Mouse (Mus musculus): ENCODE measurements at regions not wholly inside any gene's neighbourhood (a gene's known extent, or its start where the extent isn't known, plus 50 kb on each side); places are given as distances from the start of the nearest gene placed in this dataset.

DNA sequence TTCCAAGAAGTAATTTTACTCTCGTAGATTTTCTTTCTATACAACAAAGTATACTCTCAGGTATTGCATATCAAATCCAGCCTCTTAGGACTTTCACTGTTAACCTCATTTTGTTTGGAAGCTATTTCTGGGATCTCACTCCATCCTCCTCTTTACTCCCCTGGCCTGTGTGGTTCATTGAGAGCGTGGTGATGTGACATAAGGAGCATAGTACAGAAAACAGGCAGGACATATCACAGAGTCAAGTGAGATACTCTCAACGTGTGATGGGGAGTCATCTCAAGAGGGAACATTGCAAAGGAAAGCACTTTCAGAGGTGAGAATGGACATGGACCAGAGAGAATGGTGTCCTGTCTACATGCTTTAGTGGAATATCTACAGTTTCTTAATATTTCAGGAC is 297.8 kb upstream of the Pitrm1 start:
- no peak overlapping the region for H3K27ac ChIP-seq

DNA sequence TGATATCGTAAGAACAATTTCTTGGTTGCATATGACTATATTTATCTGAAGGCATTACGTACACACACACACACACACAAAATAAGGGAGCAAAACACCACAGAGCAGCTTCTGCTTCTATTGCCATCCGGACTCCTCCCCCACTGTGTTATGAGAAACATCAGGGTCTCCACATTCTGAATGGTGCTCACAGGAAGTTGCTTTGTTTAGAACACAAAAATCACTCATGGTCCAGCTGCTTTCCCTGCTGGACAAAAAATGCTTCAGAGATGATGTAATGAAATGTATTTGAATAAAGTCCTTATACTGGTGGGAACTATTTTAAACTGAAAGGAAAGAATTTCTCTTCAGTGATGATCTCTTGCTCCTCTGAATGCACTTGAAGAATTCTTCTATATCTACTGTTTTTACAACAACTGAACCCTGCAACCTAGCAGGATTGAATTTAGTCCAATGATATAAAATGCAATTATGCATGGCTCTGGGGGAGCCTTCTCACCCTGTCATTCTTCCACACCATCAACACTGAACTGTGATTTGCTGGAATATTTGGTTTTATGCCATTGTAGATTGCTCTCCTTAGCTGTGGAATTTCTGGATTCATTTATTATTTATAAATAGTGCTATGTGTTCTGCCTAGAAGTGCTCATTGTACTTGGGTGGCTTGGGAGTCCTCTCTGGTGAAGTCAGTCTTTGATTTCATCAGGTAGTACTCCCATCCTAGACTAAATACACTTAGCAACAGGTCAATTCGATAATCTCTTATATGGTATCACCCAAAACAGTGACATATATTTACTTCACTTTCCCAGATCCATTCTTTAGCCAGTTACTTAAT is 296.7 kb upstream of the Pitrm1 start:
- H3K36me3 ChIP-seq: no peaks in the 10 kb centered on the region
- no peak overlapping the region for H3K9ac ChIP-seq
- H3K27me3 ChIP-seq: no peaks in the 10 kb centered on the region
- H3K4me2 ChIP-seq (replicated peaks): no peak overlapping the region
- H3K4me3 ChIP-seq: no peak overlapping the region
- H3K27ac ChIP-seq: no peak overlapping the region
- H3K4me1 ChIP-seq: 0 out of 2 replicates have a peak, but pooled peaks cover 5% of the 10 kb centered on the region
- WGBS: 59% methylated on average over 4 of the region's 4 CpGs
- H3K9me3 ChIP-seq (replicated peaks): no peaks in the 10 kb centered on the region
- peak; percentile 79 for ATAC-seq (ENCODE audit: low FRiP score)

More for the DNA sequence above, 297.8 kb upstream of the Pitrm1 start:
- no peaks in the 10 kb centered on the region for H3K9me3 ChIP-seq (replicated peaks)
- no peak for ATAC-seq (ENCODE audit: low FRiP score)
- no peaks in the 10 kb centered on the region for H3K27me3 ChIP-seq
- 0 out of 2 replicates have a peak, but pooled peaks cover 5% of the 10 kb centered on the region for H3K4me1 ChIP-seq
- no peaks in the 10 kb centered on the region for H3K36me3 ChIP-seq
- no peak overlapping the region for H3K4me2 ChIP-seq (replicated peaks)
- 85% methylated on average over 3 of the region's 3 CpGs for WGBS
- no peak overlapping the region for H3K4me3 ChIP-seq
- no peak overlapping the region for H3K9ac ChIP-seq

DNA sequence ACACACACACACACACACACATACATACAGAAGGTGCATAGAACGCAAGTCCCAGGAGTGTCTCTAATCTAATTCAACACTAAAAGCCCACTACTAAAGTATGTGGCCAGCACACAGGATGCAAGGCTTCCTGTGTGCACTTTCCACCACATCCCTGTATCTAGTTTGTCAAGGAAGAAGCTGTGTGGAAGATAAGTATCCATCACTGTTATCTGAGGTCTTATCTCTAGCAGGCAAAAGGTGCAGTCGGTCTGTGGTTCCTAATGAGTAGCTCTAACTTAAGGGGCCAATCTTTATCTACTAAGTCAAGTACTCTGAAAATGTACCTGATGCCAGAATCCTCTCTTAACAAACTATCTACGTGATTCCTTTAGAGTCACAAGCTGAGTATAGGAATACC is 295.8 kb upstream of the Pitrm1 start:
- no peaks in the 10 kb centered on the region for H3K9me3 ChIP-seq (replicated peaks)
- H3K27me3 ChIP-seq: no peaks in the 10 kb centered on the region
- 0 out of 2 replicates have a peak, but pooled peaks cover 5% of the 10 kb centered on the region for H3K4me1 ChIP-seq
- no peak overlapping the region for H3K4me2 ChIP-seq (replicated peaks)
- ATAC-seq (ENCODE audit: low FRiP score): no peak
- H3K27ac ChIP-seq: no peak overlapping the region
- H3K36me3 ChIP-seq: no peaks in the 10 kb centered on the region
- no peak overlapping the region for H3K4me3 ChIP-seq
- 91% methylated on average over 3 of the region's 3 CpGs for WGBS
- H3K9ac ChIP-seq: no peak overlapping the region

DNA sequence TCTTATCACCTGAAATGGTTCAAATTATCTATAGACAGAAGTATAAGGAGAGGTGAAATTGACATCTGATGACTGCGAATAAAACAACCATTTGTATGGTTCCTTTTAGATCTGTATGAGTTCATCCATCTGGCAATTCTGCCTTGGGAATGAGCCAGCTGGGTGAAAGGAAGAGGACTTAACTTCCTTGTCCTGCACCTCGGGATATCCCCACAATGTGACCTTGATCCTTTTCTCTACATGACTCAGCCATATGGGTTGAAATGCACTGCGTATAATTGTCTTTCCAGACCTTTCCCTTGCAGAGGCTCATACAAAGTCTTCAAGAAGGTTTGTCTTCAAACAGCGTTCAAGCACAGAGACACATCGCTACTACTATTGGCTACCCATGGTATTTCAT is 292.6 kb upstream of the Pitrm1 start:
- Histone ChIP-seq H3K9me3 (replicated peaks) (no peaks in the 10 kb centered on the region), H3K27ac (no peak overlapping the region), H3K4me1 (0 out of 2 replicates have a peak, but pooled peaks cover 5% of the 10 kb centered on the region), H3K9ac (no peak overlapping the region), H3K4me2 (replicated peaks) (no peak overlapping the region), H3K4me3 (no peak overlapping the region), H3K36me3 (no peaks in the 10 kb centered on the region), H3K27me3 (no peaks in the 10 kb centered on the region)
- ATAC-seq (ENCODE audit: low FRiP score): no peak
- WGBS: 87% methylated on average over 5 of the region's 5 CpGs

DNA sequence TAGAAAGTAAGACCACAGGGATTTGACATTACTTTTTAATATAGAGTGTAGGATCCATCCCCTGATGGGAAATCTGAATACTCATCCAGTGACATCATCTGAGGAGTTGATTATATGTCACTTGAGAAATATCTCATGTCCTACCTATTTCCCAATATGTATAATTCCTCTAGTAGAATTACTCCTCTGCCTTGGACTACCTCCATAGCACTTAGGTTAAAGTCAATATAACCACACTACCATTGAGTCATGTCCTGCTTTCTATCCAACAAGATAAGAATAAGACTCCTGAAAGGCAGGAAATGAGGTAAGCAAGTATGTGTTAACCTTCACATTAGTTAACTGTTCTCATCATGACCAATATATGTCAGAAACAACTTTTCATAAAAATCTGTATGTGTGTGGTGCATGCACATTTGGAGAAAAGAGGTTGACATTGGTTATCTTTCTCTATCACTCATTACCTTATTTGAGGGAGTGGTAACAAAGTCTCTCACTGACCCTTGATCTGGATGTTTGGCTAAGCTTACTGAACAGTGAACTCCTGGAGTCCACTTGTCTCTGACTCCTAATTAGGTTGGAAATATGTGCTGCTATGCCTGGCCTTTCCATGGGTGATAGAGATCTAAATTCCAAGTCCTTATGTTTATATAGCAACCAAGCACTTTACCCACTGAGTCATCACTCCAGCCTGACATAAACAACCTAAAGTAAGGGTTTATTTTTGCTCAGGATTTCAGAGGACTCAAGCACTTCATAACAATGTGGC is 292.0 kb upstream of the Pitrm1 start:
- Histone ChIP-seq H3K27ac (no peak overlapping the region), H3K36me3 (no peaks in the 10 kb centered on the region), H3K4me3 (no peak overlapping the region), H3K9ac (no peak overlapping the region), H3K4me2 (replicated peaks) (no peak overlapping the region), H3K27me3 (no peaks in the 10 kb centered on the region), H3K9me3 (replicated peaks) (no peaks in the 10 kb centered on the region), H3K4me1 (0 out of 2 replicates have a peak, but pooled peaks cover 4% of the 10 kb centered on the region)
- no peak for ATAC-seq (ENCODE audit: low FRiP score)

DNA sequence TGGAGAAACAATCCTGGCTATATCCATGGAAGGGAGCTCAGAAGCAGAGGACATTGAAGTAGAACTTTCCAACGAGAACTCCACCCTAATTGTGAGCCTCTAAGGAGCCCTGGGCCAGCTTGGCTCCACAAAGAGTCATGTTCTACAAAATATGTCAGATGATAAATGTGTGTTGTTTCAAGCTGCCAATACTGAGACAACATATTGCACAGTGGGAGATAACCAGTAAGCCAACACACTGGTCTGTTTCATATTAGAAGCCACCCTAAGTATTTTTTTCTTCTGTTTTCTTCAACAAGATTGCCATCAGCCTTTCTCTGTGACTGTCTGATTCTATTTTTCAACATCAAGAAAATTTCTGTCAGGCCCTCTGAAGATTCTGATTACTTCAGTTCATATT is 289.5 kb upstream of the Pitrm1 start:
- Histone ChIP-seq H3K36me3 (no peaks in the 10 kb centered on the region), H3K27ac (no peak overlapping the region), H3K4me2 (replicated peaks) (no peak overlapping the region), H3K4me3 (no peak overlapping the region), H3K9me3 (replicated peaks) (no peaks in the 10 kb centered on the region), H3K9ac (no peak overlapping the region), H3K27me3 (no peaks in the 10 kb centered on the region), H3K4me1 (no peaks in the 10 kb centered on the region)
- no peak for ATAC-seq (ENCODE audit: low FRiP score)
- 61% methylated on average over 1 of the region's 1 CpGs for WGBS

DNA sequence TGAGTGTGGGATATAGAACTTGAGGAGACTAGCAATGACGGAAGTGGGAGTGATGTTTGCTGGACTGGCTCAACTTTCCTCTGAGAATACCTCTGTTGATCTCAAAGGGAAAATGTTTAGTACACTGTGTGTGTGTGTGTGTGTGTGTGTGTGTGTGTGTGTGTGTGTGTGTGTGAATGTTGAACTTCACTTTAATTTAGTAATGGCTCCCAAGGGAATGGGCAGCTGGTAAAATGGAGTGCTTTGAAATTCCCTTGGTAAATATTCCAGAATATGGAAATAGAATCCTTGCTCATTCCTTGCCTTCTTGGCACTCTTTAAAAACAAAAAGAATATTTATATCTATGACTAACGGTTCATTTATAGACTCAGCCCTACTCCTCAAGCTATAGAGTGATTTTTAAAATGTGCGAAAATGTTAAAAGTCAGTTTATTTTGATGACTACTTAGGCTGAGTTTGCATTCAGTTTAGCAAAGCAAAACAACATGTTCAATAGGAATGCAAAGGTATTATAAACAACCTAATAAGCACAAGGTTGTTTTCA is 287.6 kb upstream of the Pitrm1 start:
- WGBS: 92% methylated on average over 3 of the region's 3 CpGs
- no peaks in the 10 kb centered on the region for H3K36me3 ChIP-seq
- ATAC-seq (ENCODE audit: low FRiP score): no peak

DNA sequence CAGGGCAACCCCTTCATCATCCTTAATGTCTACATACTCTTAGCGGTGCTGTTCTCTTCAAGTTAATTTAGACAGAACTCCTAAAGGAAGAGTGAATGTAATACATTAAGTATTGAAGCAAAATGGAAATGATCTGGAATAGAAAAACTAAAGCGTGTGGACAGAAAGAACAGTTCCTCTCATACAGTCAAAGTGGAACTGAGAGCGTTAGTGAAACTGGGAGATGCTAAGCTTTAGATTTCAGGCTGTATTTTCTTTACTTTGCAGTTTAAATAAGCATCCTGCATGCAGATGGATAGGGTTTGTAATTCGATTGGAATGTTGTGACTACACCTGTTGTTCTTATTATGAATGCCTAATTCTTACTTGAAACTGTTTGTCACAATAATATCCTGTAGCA is 286.5 kb upstream of the Pitrm1 start:
- Histone ChIP-seq H3K36me3 (no peaks in the 10 kb centered on the region), H3K9ac (no peak overlapping the region), H3K9me3 (replicated peaks) (no peaks in the 10 kb centered on the region), H3K4me2 (replicated peaks) (no peak overlapping the region), H3K27ac (no peak overlapping the region), H3K4me3 (no peak overlapping the region), H3K27me3 (no peaks in the 10 kb centered on the region), H3K4me1 (no peaks in the 10 kb centered on the region)
- no peak for ATAC-seq (ENCODE audit: low FRiP score)
- WGBS: 87% methylated on average over 4 of the region's 4 CpGs

More for the DNA sequence above, 287.6 kb upstream of the Pitrm1 start:
- Histone ChIP-seq H3K9ac (no peak overlapping the region), H3K4me3 (no peak overlapping the region), H3K27ac (no peak overlapping the region), H3K27me3 (no peaks in the 10 kb centered on the region), H3K4me1 (no peaks in the 10 kb centered on the region), H3K9me3 (replicated peaks) (no peaks in the 10 kb centered on the region), H3K4me2 (replicated peaks) (no peak overlapping the region)

DNA sequence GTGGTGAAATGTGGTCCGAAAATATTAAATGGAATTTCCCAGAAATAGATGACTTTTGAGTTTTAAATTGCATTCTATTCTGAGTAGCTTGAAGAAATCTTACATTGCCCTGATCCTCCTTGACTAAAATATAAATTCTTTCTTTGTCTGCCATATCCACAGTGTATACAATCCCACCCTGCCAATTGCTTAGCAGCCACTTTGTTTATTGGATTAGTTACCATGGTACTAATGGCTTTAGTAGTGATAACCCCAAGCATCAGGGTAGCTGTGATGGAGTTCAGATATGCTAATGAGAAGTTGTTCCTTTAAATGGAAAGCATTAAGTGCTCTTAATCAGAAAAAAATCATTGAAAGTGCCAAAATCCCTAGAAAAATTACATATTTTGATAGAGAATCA is 277.4 kb upstream of the Pitrm1 start:
- WGBS: 93% methylated on average over 1 of the region's 1 CpGs
- Histone ChIP-seq H3K4me3 (no peak overlapping the region), H3K4me2 (replicated peaks) (no peak overlapping the region), H3K27me3 (no peaks in the 10 kb centered on the region), H3K9ac (no peak overlapping the region), H3K9me3 (replicated peaks) (no peaks in the 10 kb centered on the region), H3K4me1 (no peaks in the 10 kb centered on the region), H3K27ac (no peak overlapping the region), H3K36me3 (no peaks in the 10 kb centered on the region)
- ATAC-seq (ENCODE audit: low FRiP score): no peak

DNA sequence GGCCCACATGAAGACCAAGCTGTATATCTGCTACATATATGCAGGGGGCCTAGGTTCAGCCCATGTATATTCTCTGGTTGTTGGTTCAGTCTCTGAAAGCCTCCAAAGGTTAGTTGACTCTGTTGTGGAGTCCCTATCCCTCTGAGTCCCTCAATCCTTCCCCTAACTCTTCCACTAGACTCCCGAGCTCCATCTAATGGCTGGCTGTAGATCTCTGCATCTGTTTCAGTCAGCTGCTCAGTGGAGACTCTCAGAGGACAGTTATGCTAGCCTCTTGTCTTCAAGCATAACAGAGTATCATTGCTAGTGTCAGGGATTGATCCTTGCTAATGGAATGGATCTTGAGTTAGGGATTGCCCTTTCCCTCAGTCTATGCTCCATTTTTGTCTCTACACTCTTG is 275.0 kb upstream of the Pitrm1 start:
- H3K4me2 ChIP-seq (replicated peaks): no peak overlapping the region
- no peak overlapping the region for H3K9ac ChIP-seq
- no peaks in the 10 kb centered on the region for H3K4me1 ChIP-seq
- H3K36me3 ChIP-seq: no peaks in the 10 kb centered on the region
- no peak for ATAC-seq (ENCODE audit: low FRiP score)
- H3K9me3 ChIP-seq (replicated peaks): no peaks in the 10 kb centered on the region
- no peaks in the 10 kb centered on the region for H3K27me3 ChIP-seq
- no peak overlapping the region for H3K27ac ChIP-seq
- no peak overlapping the region for H3K4me3 ChIP-seq
- 92% methylated on average over 1 of the region's 1 CpGs for WGBS

DNA sequence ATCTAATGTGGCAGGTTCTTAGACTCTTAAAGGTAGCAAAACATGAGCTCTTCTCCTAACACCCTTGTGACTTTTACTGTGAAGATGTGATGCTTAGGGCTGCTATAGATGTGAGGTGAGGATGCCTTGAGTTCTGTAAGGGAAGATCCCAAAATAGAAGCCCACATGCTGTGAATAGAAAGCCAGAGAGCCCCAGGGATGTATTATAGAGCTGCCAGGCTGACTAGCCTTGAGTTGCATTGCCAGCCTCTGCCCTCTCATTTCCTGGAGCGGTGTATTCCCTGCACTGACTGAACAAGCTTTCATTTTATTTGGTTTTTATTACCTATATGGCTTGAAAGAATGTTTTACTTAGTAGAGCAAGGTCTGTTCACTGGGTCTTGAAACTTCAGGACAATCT is 267.9 kb upstream of the Pitrm1 start:
- Histone ChIP-seq H3K27me3 (no peaks in the 10 kb centered on the region), H3K4me2 (replicated peaks) (no peak overlapping the region), H3K4me3 (no peak overlapping the region), H3K9me3 (replicated peaks) (no peaks in the 10 kb centered on the region), H3K9ac (no peak overlapping the region), H3K36me3 (no peaks in the 10 kb centered on the region), H3K4me1 (no peaks in the 10 kb centered on the region), H3K27ac (no peak overlapping the region)
- WGBS: 75% methylated on average over 1 of the region's 1 CpGs
- no peak for ATAC-seq (ENCODE audit: low FRiP score)

DNA sequence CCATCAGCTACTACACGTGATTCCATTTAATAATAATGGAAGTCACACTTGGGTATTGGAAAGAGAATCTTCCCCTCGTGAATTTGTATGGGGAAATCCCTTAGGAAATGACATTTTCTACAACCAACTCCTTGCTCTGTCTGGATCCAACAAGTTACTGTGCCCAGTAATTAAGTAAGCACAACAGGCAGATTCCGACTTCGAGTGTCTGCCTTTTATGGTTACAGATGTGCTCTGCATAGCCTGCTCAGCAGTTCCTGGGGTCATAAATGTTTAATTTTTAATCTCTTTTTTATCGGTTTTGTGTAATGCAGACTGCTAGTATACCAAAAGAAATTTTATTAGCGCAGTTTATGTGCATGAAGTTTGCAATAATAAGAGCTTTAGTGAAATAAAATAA is 259.8 kb upstream of the Pitrm1 start:
- Histone ChIP-seq H3K36me3 (no peaks in the 10 kb centered on the region), H3K9ac (no peak overlapping the region), H3K4me2 (replicated peaks) (no peak overlapping the region), H3K27ac (no peak overlapping the region), H3K4me3 (no peak overlapping the region), H3K4me1 (no peaks in the 10 kb centered on the region), H3K27me3 (no peaks in the 10 kb centered on the region), H3K9me3 (replicated peaks) (no peaks in the 10 kb centered on the region)
- 82% methylated on average over 6 of the region's 6 CpGs for WGBS
- ATAC-seq (ENCODE audit: low FRiP score): no peak
